Mouse (Mus musculus): Measurements from ENCODE around the gene Taco1. TPM values are rescaled to one million over a fixed set of nuclear protein-coding genes. Genes with fewer than 3 reads are reported as not detected.
A peak's percentile ranks its signal among the peaks of the same experiment; 100 is the strongest.

Gene Taco1
- polyA plus RNA-seq, 1 experiment = 20.1 TPM

DNA sequence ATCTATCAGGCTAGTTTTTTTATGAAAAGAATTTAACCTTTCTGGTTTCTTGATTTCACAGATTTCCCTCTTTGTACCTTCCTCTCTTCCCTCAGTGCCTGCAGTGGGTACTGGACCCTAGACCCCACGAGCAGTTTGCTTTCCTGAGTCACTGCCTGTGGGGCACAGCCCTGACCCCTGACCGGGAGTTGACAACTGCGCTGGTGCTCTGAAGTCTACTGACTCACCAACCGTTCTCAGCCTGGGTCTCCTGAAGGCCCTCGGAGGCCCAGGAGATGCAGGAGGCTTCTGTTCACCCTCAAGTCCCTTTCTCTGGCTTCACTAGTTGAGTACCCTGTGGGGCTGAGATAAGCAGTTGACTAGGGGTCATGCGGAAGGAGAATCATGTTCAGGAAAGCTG is 10.5 kb upstream of the Taco1 start:
- no peak for TF ChIP-seq GATA1 (IDR thresholded peaks at IDR 0.05; ENCODE audit: low read length)

DNA sequence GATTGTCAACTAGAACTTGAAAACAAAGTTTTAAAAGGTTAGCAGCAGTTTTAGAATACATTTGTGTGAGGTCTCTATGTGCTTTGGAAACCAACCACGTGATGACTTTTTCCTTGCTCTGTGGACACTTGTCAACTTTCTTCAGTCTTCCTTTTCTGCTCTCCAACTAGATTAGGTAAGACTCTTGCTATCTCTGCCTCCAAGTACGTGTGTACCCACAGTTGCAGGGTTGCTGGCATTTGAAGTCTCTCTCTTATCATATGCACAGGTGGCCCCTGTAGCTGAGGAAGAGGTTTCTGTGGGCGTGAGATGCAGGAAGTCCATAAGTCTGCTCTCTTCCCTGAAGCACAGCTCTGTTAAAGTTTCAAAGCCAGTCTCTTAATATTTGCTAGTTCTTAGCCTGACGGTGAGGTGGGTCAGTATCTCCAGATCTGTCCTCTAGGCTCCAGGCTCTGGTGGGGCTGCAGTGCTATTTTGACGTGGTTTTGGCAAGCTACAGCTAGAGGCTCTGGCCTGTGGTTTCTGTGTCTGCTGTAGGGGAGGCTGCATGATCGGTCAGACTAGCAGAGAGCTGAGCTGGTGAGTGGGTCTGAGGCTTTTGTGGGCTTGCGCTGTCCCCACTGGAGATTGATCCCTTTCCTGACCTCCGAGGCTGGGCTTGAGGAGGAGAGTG is 8.9 kb upstream of the Taco1 start:
- TF ChIP-seq GATA1 (IDR thresholded peaks at IDR 0.05; ENCODE audit: low read length) = peak; percentile 95

GRCm38 (mm10) chr11:106058020-106058419 is 7.8 kb upstream of the Taco1 start:
- TF ChIP-seq GATA1 (IDR thresholded peaks at IDR 0.05; ENCODE audit: low read length) = no peak

GRCm38 (mm10) chr11:106060549-106060948 is 5.3 kb upstream of the Taco1 start:
- TF ChIP-seq GATA1 (IDR thresholded peaks at IDR 0.05; ENCODE audit: low read length) = no peak

DNA sequence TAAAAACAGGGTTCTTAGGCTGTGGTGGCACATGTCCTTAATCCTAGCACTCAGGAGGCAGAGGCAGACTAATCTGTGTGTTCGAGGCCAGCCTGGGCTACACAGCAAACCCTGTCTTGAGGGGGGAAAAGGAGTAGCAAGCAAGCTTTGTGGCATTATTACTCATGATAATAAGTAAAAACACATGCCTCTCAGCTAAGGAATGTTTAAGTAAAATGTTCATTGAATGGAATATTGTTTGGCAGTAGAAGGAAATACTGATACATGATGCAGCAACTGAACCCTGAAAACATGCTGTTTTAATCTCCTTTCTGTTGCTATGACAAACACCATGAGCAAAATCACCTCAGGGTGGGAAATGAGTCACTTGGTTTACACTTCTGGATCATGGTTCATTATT is 4.5 kb upstream of the Taco1 start:
- no peak for TF ChIP-seq GATA1 (IDR thresholded peaks at IDR 0.05; ENCODE audit: low read length)

DNA sequence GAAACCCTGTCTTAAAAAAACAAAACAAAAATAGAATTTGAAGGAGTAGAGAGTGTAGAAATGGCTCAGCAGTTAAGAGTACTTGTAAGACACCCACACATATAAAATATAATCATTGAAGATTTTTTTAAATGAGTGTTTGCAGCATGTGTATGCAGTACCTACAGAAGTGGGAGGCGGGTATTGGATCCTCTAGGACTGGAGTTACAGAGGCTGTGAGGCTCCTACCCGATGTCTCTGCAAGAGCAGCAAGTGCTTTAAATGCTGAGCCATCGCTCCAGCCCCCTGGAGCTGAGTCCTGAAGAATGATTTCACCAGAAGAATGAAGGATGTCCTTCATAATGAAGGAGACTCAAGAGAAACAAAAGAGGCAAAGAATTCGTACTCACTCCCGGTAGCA is 2.1 kb upstream of the Taco1 start:
- no peak for TF ChIP-seq GATA1 (IDR thresholded peaks at IDR 0.05; ENCODE audit: low read length)

GRCm38 (mm10) chr11:106065073-106065922 is 563 bp upstream of the Taco1 start:
- no peak for TF ChIP-seq GATA1 (IDR thresholded peaks at IDR 0.05; ENCODE audit: low read length)

DNA sequence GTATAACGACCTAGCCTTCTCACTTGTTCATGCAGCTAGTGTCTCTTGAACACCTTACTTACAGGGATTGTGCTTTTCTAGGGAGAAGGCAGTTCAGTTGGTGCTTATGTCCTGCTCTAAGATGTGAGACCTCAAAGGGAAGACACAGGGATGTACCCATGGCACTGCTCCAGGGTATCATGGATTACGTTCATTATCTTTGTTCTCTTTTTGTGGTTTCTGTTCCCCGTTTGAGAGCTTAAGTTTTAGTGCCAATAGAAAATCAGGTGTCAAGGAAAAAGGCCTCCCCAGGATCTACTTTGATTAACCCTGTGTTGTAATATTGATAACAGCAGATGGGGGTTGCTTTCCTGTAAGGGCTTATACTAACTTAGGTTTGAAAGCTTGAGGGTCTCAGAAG is 7.9 kb downstream of the Taco1 start:
- no peak for TF ChIP-seq GATA1 (IDR thresholded peaks at IDR 0.05; ENCODE audit: low read length)

GRCm38 (mm10) chr11:106076321-106076720 is 10.5 kb downstream of the Taco1 start:
- TF ChIP-seq GATA1 (IDR thresholded peaks at IDR 0.05; ENCODE audit: low read length) = no peak

- TF ChIP-seq GATA1 (IDR thresholded peaks at IDR 0.05; ENCODE audit: low read length) = no peak
Observed at GRCm38 (mm10) chr11:106083708-106084701, 18.1 kb downstream of the Taco1 start, which contains the start of gene Map3k3. TSS of gene Map3k3 (plus strand) at chr11:106084613.

GRCm38 (mm10) chr11:106084911-106085561 is 19.2 kb downstream of the Taco1 start:
- TF ChIP-seq GATA1 (IDR thresholded peaks at IDR 0.05; ENCODE audit: low read length) = no peak

GRCm38 (mm10) chr11:106098223-106098622 is 32.4 kb downstream of the Taco1 start:
- TF ChIP-seq GATA1 (IDR thresholded peaks at IDR 0.05; ENCODE audit: low read length) = no peak

- no peak for TF ChIP-seq GATA1 (IDR thresholded peaks at IDR 0.05; ENCODE audit: low read length)
Observed at GRCm38 (mm10) chr11:106102866-106103265, 37.0 kb downstream of the Taco1 start.

GRCm38 (mm10) chr11:106106047-106106587 is 40.3 kb downstream of the Taco1 start:
- no peak for TF ChIP-seq GATA1 (IDR thresholded peaks at IDR 0.05; ENCODE audit: low read length)

DNA sequence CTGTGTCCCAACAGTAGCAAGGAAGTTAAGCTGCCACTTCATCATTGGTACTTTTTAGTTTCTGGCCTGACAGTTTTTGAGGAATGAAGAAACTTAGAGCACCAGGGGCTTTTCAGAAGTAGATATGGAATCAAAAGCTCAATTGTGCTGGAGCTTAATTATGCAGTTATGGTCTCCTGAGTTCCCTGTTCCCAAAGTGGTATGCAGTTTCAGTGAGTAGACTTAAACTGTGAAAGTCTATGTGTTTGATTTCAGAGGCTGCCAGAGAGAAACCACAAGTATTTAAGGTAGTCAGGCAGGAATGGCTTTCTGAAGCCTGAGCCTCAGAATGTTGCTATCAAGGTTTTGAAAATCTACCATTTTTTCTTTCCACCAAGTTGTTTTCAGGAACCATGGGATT is 45.8 kb downstream of the Taco1 start:
- no peak for TF ChIP-seq GATA1 (IDR thresholded peaks at IDR 0.05; ENCODE audit: low read length)

Data from G1E-ER4 (cell line).